Mouse (Mus musculus) frontal cortex, postnatal 36 days (tissue): Measurements from ENCODE around the gene Unc45a.
"Not testable (repeated sequence)": the region's sequence is repeated elsewhere in the genome, so short reads cannot be mapped to it uniquely, and the experiment has no call there.

Experiments used
- DNase-seq, 2 experiments: peaks; one replicate each; pipeline ENCODE4 v3.0.0; 2022; ENCODE audit warnings: low spot score in 2 of 2

The Unc45a gene

DNA sequence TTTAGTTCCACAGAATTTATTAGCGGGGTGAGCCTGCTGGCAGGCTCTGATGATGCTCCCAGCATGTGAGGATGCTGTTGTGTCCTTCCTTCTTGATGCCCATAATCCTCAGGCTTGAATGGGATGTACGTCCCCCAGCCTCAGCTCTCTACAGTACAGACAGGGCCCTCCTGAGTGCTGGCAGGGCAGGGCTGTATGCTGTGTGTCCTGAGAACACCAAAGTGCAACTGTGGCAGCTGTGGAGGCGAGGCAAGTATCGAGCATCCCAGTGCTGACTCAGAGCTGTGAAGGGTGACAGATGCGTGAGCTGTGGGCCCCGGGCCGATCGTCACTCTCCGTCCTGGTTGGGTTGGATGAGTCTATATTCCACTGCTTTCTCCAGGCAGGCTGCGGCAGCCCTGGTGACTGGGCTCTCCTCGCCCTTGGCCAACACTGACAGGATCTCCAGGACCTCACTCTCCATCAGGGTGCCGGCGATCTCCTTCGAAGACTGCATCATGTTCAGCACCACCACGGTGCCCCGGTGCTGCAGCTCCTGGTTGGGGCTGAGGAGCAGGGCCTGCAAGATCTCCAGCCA is 15.4 kb downstream of the Unc45a start:
- DNase-seq, result no peak

DNA sequence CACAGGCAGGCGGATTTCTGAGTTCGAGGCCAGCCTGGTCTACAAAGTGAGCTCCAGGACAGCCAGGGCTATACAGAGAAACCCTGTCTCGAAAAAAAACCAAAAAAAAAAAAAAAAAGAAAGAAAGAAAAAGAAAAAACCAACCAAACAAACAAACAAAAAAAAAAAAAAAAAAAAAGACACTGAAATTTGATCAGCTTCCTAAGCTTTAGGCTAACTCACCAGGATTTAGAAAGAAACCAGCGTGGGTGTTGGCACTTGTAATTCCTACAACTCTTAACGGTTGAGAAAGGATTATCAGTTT is 16.0 kb downstream of the Unc45a start:
- not testable (repeated sequence) for DNase-seq

DNA sequence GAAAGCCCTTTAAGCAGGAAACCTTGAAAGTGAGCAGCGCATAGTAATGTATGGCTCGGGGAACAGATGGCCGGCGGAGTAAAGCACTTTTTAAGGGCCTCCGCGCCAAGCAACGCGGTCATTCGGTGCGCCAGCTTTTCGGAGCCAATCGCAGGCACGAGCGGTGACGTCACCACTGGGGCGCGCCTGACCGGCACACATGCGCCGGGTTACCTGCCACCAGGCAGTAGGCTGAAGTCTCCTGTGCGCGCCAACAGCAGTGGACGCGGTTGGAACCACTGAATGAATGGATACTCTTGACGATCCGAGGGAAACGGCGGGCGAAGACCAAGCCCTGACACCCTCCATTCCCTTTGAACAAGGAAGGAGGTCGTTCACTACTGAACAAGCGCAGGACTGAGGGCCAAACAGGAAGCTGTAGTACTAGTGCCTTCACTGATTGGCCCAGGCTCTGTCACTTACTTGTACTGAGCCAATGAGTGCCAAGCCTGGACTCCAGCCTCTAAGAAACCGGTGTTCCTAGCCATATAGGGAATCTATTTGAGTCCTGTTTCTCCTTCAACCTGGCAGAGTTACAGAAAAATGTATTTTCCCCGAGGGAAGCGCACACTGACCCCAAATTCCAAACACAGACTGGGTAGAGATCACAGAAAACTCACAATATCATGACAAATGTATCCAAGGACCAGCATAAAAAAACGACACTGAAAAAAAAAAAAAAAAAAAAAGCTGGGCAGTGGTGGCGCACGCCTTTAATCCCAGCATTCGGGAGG is 16.6 kb downstream of the Unc45a start, which contains the start of gene Rccd1:
Gene Rccd1 (minus strand): TSS at position 412 of the 773 bp plus-strand sequence.
- DNase-seq, result peak; percentile 94 to 97

- no peak for DNase-seq
These were observed 17.5 kb downstream of the Unc45a start for GRCm38 (mm10) chr7:80323336-80323735.

DNA sequence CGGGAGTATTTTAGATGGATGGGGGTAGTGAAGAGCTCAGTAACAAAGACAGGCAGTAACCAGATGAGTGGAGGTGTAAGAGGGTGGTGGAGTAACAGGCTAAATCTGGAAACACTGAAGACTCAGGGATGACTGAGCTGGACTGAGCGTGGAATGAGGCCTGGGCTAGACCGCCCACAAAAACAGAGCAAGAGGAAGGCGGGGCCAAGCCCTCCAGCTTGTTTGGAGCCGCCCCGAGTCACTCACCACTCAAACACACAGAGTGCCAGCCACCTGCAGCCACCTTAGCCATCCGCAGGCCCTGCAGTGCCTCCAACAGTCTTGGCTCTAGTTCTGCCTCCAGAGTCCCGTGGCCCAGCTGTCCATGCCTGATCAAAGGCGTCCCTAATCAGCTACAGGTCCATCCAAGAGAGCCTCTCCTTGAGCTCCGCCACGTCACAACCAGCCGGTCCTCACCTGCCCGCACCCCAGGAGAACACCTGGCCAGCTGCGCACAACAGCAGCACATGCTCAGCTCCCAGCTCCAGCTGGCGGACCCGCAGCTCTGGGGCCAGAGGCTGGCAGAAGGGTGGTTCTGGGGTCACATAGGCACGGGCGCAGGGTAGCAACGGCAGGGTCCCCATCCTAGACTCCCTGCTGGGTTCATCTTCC is 20.8 kb downstream of the Unc45a start:
- DNase-seq, result no peak

GRCm38 (mm10) chr7:80318670-80319069 is 22.1 kb downstream of the Unc45a start:
- no peak for DNase-seq

GRCm38 (mm10) chr7:80317439-80318115 is 23.2 kb downstream of the Unc45a start:
- DNase-seq, result no peak

DNA sequence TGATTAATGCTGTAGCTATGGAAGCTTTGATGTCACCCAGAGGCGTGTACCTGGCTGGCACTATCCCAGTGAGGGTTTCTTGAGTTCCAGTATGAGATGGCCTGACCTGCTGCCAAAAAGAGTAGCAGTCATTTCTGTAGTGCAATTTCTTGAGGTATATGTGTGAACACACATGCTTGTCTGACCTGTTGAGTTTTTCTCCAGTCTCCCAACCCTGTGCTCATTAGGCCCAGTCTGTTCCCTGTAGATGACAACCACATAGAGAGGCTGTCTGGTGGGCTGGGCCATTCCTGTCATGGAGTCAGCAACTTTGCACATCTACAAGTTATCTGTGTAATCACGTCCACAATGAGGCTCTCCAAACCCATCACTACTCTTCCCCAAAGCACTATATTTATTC is 25.1 kb downstream of the Unc45a start:
- no peak for DNase-seq

GRCm38 (mm10) chr7:80310771-80311170 is 30.0 kb downstream of the Unc45a start:
- DNase-seq, result no peak

DNA sequence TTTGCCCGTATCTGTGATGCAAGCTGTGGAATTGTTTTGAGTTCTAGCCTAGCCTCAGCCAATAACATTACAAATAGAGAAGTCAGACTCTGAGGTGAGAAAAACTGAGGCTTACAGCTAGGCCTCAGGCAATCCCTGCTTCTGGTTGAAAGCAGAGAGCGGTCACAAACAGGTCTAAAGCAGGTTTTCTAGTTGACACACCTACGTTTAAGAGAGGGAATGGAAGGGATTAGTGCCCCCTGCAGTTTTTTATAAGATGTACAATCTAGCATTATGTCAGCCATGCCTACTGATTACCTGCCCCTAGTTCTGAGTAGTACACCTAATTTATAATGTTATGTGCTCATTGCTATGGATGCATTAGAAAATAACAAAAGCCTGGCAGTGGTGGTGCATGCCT is 33.0 kb downstream of the Unc45a start:
- no peak for DNase-seq

GRCm38 (mm10) chr7:80301522-80301921 is 39.3 kb downstream of the Unc45a start:
- DNase-seq, result no peak

DNA sequence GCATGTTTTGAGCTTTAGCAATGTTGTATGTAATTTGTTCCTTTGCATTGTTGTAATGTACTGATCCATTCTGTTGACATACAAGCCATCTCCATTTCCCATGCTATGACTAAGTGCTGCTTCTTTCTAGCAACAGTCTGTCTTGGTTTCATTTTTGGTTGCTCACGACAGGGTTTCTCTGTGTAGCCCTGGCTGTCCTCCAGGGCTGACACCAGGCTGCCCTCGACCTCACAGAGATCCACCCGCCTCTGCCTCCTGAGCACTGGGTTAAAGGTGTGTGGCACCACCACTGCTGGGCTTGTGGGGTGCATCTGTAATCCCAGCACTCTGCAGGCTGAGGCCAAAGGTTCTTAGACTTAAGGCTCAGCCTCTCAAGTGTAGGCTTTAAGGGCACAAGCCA is 41.2 kb downstream of the Unc45a start:
- no peak for DNase-seq

GRCm38 (mm10) chr7:80298754-80299153 is 42.1 kb downstream of the Unc45a start:
- DNase-seq, result no peak

- DNase-seq, result no peak
These were observed 43.8 kb downstream of the Unc45a start for GRCm38 (mm10) chr7:80297041-80297440.

DNA sequence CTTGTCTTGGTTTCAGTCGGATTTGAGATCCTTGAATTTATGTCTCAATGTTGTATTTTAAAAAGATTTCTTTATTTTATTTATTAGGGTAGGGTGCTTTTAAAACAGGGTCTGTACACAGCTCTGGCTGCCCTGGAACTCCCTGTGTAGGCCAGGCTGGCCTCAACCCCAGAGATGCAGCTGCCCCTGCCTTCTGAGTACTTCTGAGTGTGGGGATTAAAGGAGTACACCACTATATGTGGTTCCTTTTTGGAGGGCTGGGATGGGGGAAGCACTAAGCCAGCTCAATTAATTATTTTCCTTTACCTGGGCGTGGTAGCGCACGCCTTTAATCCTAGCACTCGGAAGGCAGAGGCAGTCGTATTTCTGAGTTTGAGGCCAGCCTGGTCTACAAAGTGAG is 44.3 kb downstream of the Unc45a start:
- no peak for DNase-seq

DNA sequence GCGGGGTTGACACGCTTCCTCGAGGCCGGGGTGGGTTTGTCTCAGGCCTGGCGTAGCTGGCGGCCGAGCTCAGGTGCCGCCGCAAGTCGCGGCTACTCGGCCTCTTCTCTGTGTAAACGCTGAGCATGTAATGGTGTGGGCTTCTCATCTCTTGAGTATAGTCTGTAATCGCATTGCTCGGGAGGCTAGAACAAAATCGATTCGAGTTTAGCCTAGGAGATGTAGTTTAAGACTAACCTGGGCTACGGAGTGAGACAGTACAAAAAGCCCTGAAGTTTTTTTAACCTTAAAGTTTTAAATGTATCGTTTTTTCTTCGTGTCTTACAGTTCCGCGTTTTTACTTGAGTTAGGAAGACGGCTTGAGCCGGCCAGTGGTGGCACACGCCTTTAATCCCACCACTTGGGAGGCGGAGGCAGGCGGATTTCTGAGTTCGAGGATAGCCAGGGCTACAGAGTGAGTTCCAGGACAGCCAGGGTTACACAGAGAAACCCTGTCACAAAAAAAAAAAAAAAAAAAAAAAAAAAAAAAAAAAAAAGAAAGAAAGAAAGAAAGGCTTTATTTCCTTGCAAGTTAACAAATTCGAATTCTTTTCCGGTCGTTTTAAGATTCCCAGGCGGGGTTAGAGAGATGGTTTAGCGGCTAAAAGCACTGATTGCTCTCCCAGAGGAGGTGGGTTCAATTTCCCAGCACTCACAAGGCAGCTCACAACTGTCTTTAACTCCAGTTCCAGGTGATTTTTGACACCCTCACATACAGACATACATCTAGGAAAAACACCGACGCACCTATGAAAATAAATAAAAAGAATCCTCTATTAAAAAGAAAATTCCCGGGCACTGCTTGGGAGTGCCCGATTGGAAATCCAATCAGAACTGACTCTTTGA is 45.8 kb downstream of the Unc45a start:
- DNase-seq, result no peak

DNA sequence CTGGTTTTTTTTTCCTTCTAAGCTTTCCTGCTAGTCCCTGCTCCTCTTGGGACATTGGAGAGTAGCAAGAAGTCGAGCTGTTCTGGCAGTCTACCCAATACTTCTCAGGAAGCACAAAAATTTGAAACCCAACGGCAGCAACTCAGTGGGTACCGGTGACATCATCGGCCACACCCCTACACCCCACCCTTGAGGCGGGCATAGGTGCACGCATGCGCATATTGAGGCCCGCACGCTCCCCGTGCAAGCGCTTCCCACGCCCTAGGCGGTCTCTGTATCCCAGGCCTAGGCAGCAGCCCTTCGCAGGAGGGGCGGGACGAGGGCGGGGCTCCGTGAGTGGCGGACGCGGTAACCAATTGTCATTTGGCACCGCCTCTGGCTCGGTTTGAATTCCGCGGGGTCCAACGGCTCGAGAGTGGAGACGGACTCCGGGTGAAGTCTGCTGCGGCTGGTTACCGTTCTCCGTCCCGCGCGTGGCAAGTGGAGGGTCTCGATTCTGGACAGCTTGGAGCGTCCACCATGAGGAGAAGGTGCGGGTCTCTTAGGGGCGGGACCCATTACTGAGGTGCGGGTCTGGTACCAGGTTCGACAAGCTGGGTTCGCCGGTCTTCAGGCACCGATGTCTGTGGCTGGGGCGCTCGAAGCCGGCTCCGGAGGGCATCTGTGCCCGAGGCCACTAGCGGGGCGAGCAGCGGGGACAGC is 46.6 kb downstream of the Unc45a start, which contains the start of gene Prc1:
Gene Prc1 (plus strand): TSS at position 389 of the 702 bp plus-strand sequence.
- peak; percentile 99 for DNase-seq

DNA sequence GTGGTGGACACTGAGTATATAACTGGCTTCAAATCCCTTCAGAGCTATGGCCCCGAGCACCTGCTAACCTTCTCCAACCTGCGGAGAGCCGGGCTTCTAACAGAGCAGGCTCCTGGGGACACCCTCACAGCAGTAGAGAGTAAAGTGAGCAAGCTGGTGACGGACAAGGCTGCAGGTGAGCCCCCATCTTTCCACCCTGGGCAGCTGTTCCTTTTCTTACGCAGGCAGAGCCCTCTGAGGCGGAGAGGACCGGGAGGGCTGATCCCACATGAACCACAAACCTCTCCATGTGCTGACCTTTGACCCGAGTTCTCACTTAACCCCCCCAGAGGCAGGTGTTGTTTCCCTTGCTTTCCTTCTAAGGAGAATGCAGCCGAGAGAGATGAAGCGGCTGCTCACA is 53.1 kb downstream of the Unc45a start:
- DNase-seq, result no peak

DNA sequence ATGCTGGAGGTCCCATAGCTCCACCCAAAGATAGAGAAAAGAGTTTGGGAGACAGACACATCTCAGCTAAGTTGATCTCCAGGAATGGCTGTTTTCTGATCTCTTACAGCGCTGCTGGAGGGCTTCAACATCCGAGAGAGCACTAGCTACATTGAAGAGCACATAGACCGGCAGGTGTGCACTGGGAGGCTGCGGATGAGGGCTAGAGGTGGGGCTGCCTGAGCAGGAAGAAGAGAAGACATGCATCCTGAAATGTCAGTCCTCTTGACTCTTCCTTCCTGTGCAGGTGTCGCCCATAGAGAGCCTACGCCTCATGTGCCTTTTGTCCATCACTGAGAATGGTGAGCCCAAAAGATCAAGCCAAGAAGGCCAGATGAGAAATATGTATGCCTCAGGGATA is 55.1 kb downstream of the Unc45a start:
- DNase-seq, result no peak

DNA sequence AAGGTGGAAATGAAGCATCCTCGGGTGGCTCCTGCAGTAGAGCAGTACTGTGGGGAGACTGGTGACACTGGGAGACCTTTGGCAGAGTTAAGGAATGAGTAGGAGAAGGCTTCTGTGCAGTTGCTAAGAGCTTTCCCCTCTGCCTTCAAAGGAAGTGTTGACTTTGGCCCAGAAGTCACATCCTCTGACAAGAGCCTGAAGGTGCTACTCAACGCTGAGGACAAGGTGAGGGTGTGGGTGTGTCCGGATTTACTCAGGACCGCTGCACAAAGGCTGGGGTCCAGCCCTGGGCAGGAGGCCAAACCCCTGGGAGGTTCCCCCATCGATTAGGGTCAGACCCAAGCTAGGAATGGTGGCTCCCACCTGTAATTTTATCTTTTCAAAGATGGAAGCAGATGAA is 56.4 kb downstream of the Unc45a start:
- DNase-seq, result no peak
